Mouse (Mus musculus): ENCODE measurements around the gene Klc3. TPM values are rescaled to one million over a fixed set of nuclear protein-coding genes. Genes with fewer than 3 reads are reported as not detected.

The Klc3 gene
- polyA plus RNA-seq, 1 experiment from 2014 or later = 4.4 TPM

GRCm38 (mm10) chr7:19426349-19426748 is 22.4 kb upstream of the Klc3 start:
- peaks cover 67% of the 10 kb centered on the region for H3K36me3 ChIP-seq
- peaks cover 14% of the 10 kb centered on the region; the same call in 1 of the 2 replicates for H3K27me3 ChIP-seq (ENCODE audit: low read depth, poor library complexity, severe bottlenecking)
- WGBS = 73% methylated on average over 6 of the region's 6 CpGs
- no peaks in the 10 kb centered on the region for H3K9me3 ChIP-seq (replicated peaks)
- no peak for DNase-seq (ENCODE audit: low spot score)
- H3K27ac ChIP-seq = no peak overlapping the region
- no peak overlapping the region for H3K4me3 ChIP-seq
- H3K4me1 ChIP-seq = peaks cover 2% of the 10 kb centered on the region; the same call in 1 of the 2 replicates

- H3K27ac ChIP-seq = no peak overlapping the region
- no peak for DNase-seq (ENCODE audit: low spot score)
- 74% methylated on average over 4 of the region's 4 CpGs for WGBS
- H3K4me1 ChIP-seq = peaks cover 13% of the 10 kb centered on the region
- H3K9me3 ChIP-seq (replicated peaks) = no peaks in the 10 kb centered on the region
- peaks cover 37% of the 10 kb centered on the region for H3K27me3 ChIP-seq (ENCODE audit: low read depth, poor library complexity, severe bottlenecking)
- peaks cover 44% of the 10 kb centered on the region for H3K36me3 ChIP-seq
- no peak overlapping the region for H3K4me3 ChIP-seq
These were observed 20.1 kb upstream of the Klc3 start for GRCm38 (mm10) chr7:19424051-19424450.

- Histone ChIP-seq H3K27ac (no peak overlapping the region), H3K9me3 (replicated peaks) (0 out of 2 replicates have a peak, but pooled peaks cover 1% of the 10 kb centered on the region), H3K4me1 (peaks cover 13% of the 10 kb centered on the region), H3K4me3 (no peak overlapping the region), H3K27me3 (ENCODE audit: low read depth, poor library complexity, severe bottlenecking) (peaks cover 47% of the 10 kb centered on the region), H3K36me3 (peaks cover 34% of the 10 kb centered on the region)
- no peak for DNase-seq (ENCODE audit: low spot score)
- WGBS = 90% methylated on average over 3 of the region's 3 CpGs
These were observed 19.2 kb upstream of the Klc3 start for GRCm38 (mm10) chr7:19423083-19423482.

- H3K4me3 ChIP-seq = peak overlapping the region; percentile 49
- H3K36me3 ChIP-seq = peaks cover 13% of the 10 kb centered on the region
- peaks cover 13% of the 10 kb centered on the region for H3K4me1 ChIP-seq
- H3K9me3 ChIP-seq (replicated peaks) = 0 out of 2 replicates have a peak, but pooled peaks cover 2% of the 10 kb centered on the region
- H3K27ac ChIP-seq = no peak overlapping the region
- WGBS = 12% methylated on average over 43 of the region's 43 CpGs
- H3K27me3 ChIP-seq (ENCODE audit: low read depth, poor library complexity, severe bottlenecking) = peaks cover 67% of the 10 kb centered on the region
- peak; percentile 86 for DNase-seq (ENCODE audit: low spot score)
These were observed 17.1 kb upstream of the Klc3 start for GRCm38 (mm10) chr7:19420821-19421636.

GRCm38 (mm10) chr7:19420121-19420520 is 16.2 kb upstream of the Klc3 start:
- Histone ChIP-seq H3K27me3 (ENCODE audit: low read depth, poor library complexity, severe bottlenecking) (peaks cover 76% of the 10 kb centered on the region), H3K36me3 (peaks cover 4% of the 10 kb centered on the region), H3K27ac (no peak overlapping the region), H3K4me1 (peaks cover 13% of the 10 kb centered on the region), H3K9me3 (replicated peaks) (0 out of 2 replicates have a peak, but pooled peaks cover 2% of the 10 kb centered on the region), H3K4me3 (no peak overlapping the region)
- no peak for DNase-seq (ENCODE audit: low spot score)
- whole genome bisulfite sequencing = 5% methylated on average over 28 of the region's 28 CpGs

- Histone ChIP-seq H3K4me3 (no peak overlapping the region), H3K27ac (no peak overlapping the region), H3K36me3 (no peaks in the 10 kb centered on the region), H3K27me3 (ENCODE audit: low read depth, poor library complexity, severe bottlenecking) (peaks cover 73% of the 10 kb centered on the region), H3K9me3 (replicated peaks) (0 out of 2 replicates have a peak, but pooled peaks cover 2% of the 10 kb centered on the region), H3K4me1 (peaks cover 13% of the 10 kb centered on the region)
- DNase-seq (ENCODE audit: low spot score) = no peak
- WGBS = 82% methylated on average over 15 of the region's 15 CpGs
These were observed 12.7 kb upstream of the Klc3 start for GRCm38 (mm10) chr7:19416590-19416989.

GRCm38 (mm10) chr7:19413525-19413924 is 9.6 kb upstream of the Klc3 start:
- no peak for DNase-seq (ENCODE audit: low spot score)
- WGBS = 83% methylated on average over 3 of the region's 3 CpGs
- Histone ChIP-seq H3K9me3 (replicated peaks) (0 out of 2 replicates have a peak, but pooled peaks cover 2% of the 10 kb centered on the region), H3K4me3 (no peak overlapping the region), H3K27ac (no peak overlapping the region), H3K36me3 (no peaks in the 10 kb centered on the region), H3K4me1 (peaks cover 10% of the 10 kb centered on the region), H3K27me3 (ENCODE audit: low read depth, poor library complexity, severe bottlenecking) (peaks cover 46% of the 10 kb centered on the region)

GRCm38 (mm10) chr7:19411783-19412182 is 7.9 kb upstream of the Klc3 start:
- no peak for DNase-seq (ENCODE audit: low spot score)
- Histone ChIP-seq H3K27ac (no peak overlapping the region), H3K36me3 (no peaks in the 10 kb centered on the region), H3K27me3 (ENCODE audit: low read depth, poor library complexity, severe bottlenecking) (peaks cover 32% of the 10 kb centered on the region), H3K9me3 (replicated peaks) (no peaks in the 10 kb centered on the region), H3K4me1 (peaks cover 10% of the 10 kb centered on the region), H3K4me3 (no peak overlapping the region)
- 83% methylated on average over 5 of the region's 5 CpGs for WGBS

- Histone ChIP-seq H3K36me3 (no peaks in the 10 kb centered on the region), H3K9me3 (replicated peaks) (no peaks in the 10 kb centered on the region), H3K4me1 (peaks cover 12% of the 10 kb centered on the region), H3K27me3 (ENCODE audit: low read depth, poor library complexity, severe bottlenecking) (peaks cover 29% of the 10 kb centered on the region), H3K4me3 (no peak overlapping the region), H3K27ac (no peak overlapping the region)
- WGBS = 86% methylated on average over 11 of the region's 11 CpGs
- DNase-seq (ENCODE audit: low spot score) = no peak
These were observed 7.0 kb upstream of the Klc3 start for GRCm38 (mm10) chr7:19410766-19411344.

- no peak overlapping the region for H3K27ac ChIP-seq
- no peak overlapping the region for H3K4me3 ChIP-seq
- peaks cover 29% of the 10 kb centered on the region for H3K27me3 ChIP-seq (ENCODE audit: low read depth, poor library complexity, severe bottlenecking)
- no peaks in the 10 kb centered on the region for H3K9me3 ChIP-seq (replicated peaks)
- 70% methylated on average over 6 of the region's 6 CpGs for WGBS
- H3K36me3 ChIP-seq = no peaks in the 10 kb centered on the region
- no peak for DNase-seq (ENCODE audit: low spot score)
- H3K4me1 ChIP-seq = peaks cover 16% of the 10 kb centered on the region
These were observed 5.8 kb upstream of the Klc3 start for GRCm38 (mm10) chr7:19409753-19410152.

GRCm38 (mm10) chr7:19405417-19405816 is 1.5 kb upstream of the Klc3 start:
- H3K27me3 ChIP-seq (ENCODE audit: low read depth, poor library complexity, severe bottlenecking) = peaks cover 67% of the 10 kb centered on the region

GRCm38 (mm10) chr7:19404476-19404875 is 572 bp upstream of the Klc3 start, which contains the start of gene Ckm:
Gene Ckm (plus strand): TSS chr7:19404776.
- Histone ChIP-seq H3K27ac (peak within 1 kb of the TSS; percentile 68; the same call in 1 of the 2 replicates), H3K9me3 (replicated peaks) (peaks cover 5% of the 10 kb centered on the region), H3K4me3 (peak within 1 kb of the TSS; percentile 74), H3K4me1 (peaks cover 21% of the 10 kb centered on the region), H3K27me3 (ENCODE audit: low read depth, poor library complexity, severe bottlenecking) (peaks cover 73% of the 10 kb centered on the region), H3K36me3 (no peaks in the 10 kb centered on the region)
- DNase-seq (ENCODE audit: low spot score) = no peak
- 56% methylated on average over 7 of the region's 7 CpGs for WGBS

More at GRCm38 (mm10) chr7:19405417-19405816, 1.5 kb upstream of the Klc3 start:
- DNase-seq (ENCODE audit: low spot score) = peak; percentile 93
- H3K36me3 ChIP-seq = no peaks in the 10 kb centered on the region
- WGBS = 4% methylated on average over 19 of the region's 19 CpGs
- H3K9me3 ChIP-seq (replicated peaks) = peaks cover 5% of the 10 kb centered on the region
- peak overlapping the region; percentile 25; the same call in 1 of the 2 replicates for H3K4me3 ChIP-seq
- H3K4me1 ChIP-seq = peaks cover 23% of the 10 kb centered on the region
- no peak overlapping the region for H3K27ac ChIP-seq

- peaks cover 5% of the 10 kb centered on the region for H3K9me3 ChIP-seq (replicated peaks)
- no peak overlapping the region for H3K4me3 ChIP-seq
- WGBS = 89% methylated on average over 9 of the region's 9 CpGs
- H3K4me1 ChIP-seq = peaks cover 26% of the 10 kb centered on the region
- no peak overlapping the region for H3K27ac ChIP-seq
- no peaks in the 10 kb centered on the region for H3K36me3 ChIP-seq
- no peak for DNase-seq (ENCODE audit: low spot score)
- peaks cover 89% of the 10 kb centered on the region for H3K27me3 ChIP-seq (ENCODE audit: low read depth, poor library complexity, severe bottlenecking)
These were observed 1.3 kb downstream of the Klc3 start for GRCm38 (mm10) chr7:19402535-19403112.
